Mouse (Mus musculus): ENCODE measurements around the gene Rfx8. TPM values are rescaled to one million over a fixed set of nuclear protein-coding genes. Genes with fewer than 3 reads are reported as not detected.

The Rfx8 gene
- polyA plus RNA-seq, 1 experiment: 0.16 TPM

GRCm38 (mm10) chr1:39748666-39749065 lies 27.9 kb upstream of the Rfx8 start:
- H3K79me2 ChIP-seq (ENCODE audit: control insufficient read depth, insufficient read depth): no peaks in the 10 kb centered on the region
- no peaks in the 10 kb centered on the region for H3K36me3 ChIP-seq (ENCODE audit: control insufficient read depth, insufficient read depth)
- TF ChIP-seq USF1 (IDR thresholded peaks at IDR 0.05; ENCODE audit: low read depth): no peak
- peak in 1 of 3 experiments; percentile 9 for TF ChIP-seq MYOD1 (IDR thresholded peaks at IDR 0.05; ENCODE audit: control insufficient read depth in 1 of 3, insufficient read length in 2 of 3, low read depth in 2 of 3)
- no peak for TF ChIP-seq MYOG (IDR thresholded peaks at IDR 0.05; ENCODE audit: control insufficient read depth in 1 of 3, insufficient read depth in 1 of 3, insufficient read length in 2 of 3, low read depth in 2 of 3)

DNA sequence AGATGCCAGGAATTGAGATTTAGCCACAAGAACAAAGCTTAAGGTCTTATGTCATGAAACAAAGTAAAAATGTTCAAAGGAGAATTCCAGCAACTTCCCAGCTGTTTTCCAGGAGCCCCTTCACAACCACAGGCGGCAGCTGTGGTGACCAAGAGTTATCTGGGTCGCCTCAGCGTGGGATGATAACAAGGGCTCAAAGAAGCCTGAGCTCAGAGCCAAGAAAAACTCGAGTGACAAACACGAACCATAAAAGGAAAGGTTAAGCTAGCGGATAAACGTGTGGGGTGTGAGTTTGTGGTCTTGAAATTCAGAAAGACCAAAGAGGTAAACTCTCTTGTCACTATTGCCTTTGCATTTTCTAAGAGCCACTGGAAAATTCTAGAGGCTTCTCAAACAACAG lies 25.7 kb upstream of the Rfx8 start:
- H3K36me3 ChIP-seq (ENCODE audit: control insufficient read depth, insufficient read depth): no peaks in the 10 kb centered on the region
- no peak for TF ChIP-seq MAX (IDR thresholded peaks at IDR 0.05; ENCODE audit: low read depth)
- peak; percentile 64 to 93 (median 87) for TF ChIP-seq MYOG (IDR thresholded peaks at IDR 0.05; ENCODE audit: control insufficient read depth in 1 of 3, insufficient read depth in 1 of 3, insufficient read length in 2 of 3, low read depth in 2 of 3)
- TF ChIP-seq POLR2A (IDR thresholded peaks at IDR 0.05; ENCODE audit: insufficient read length, low read depth): no peak
- no peak for TF ChIP-seq CEBPB (IDR thresholded peaks at IDR 0.05; ENCODE audit: insufficient read depth, poor library complexity, severe bottlenecking)
- TF ChIP-seq TCF12 (IDR thresholded peaks at IDR 0.05; ENCODE audit: insufficient read depth, poor library complexity, severe bottlenecking): peak; percentile 98
- TF ChIP-seq MYOD1 (IDR thresholded peaks at IDR 0.05; ENCODE audit: control insufficient read depth in 1 of 3, insufficient read length in 2 of 3, low read depth in 2 of 3): peak; percentile 69 to 89 (median 87)
- no peak for TF ChIP-seq USF1 (IDR thresholded peaks at IDR 0.05; ENCODE audit: low read depth)
- no peak for TF ChIP-seq POLR2AphosphoS2 (IDR thresholded peaks at IDR 0.05; ENCODE audit: insufficient read length, low read depth)
- TF ChIP-seq E2F4 (IDR thresholded peaks at IDR 0.05; ENCODE audit: insufficient read depth): no peak
- TF ChIP-seq TCF3 (IDR thresholded peaks at IDR 0.05; ENCODE audit: insufficient read length, low read depth): peak; percentile 72
- no peak for TF ChIP-seq REST (IDR thresholded peaks at IDR 0.05; ENCODE audit: insufficient read depth, insufficient read length)
- peak; percentile 90 for TF ChIP-seq SRF (IDR thresholded peaks at IDR 0.05; ENCODE audit: control insufficient read depth, insufficient read length, low read depth)
- H3K4me2 ChIP-seq (ENCODE audit: low read depth): peak overlapping the region; percentile 50
- H3K4me3 ChIP-seq: no peak overlapping the region
- no peak overlapping the region for H3ac ChIP-seq (ENCODE audit: control insufficient read depth, insufficient read length)
- no peaks in the 10 kb centered on the region for H3K27me3 ChIP-seq (ENCODE audit: control insufficient read depth, insufficient read depth, insufficient read length)
- H3K79me2 ChIP-seq (ENCODE audit: control insufficient read depth, insufficient read depth): no peaks in the 10 kb centered on the region

More at GRCm38 (mm10) chr1:39748666-39749065, 27.9 kb upstream of the Rfx8 start:
- Histone ChIP-seq H3ac (ENCODE audit: control insufficient read depth, insufficient read length) (no peak overlapping the region), H3K27me3 (ENCODE audit: control insufficient read depth, insufficient read depth, insufficient read length) (no peaks in the 10 kb centered on the region), H3K4me2 (ENCODE audit: low read depth) (no peak overlapping the region), H3K4me3 (no peak overlapping the region)

DNA sequence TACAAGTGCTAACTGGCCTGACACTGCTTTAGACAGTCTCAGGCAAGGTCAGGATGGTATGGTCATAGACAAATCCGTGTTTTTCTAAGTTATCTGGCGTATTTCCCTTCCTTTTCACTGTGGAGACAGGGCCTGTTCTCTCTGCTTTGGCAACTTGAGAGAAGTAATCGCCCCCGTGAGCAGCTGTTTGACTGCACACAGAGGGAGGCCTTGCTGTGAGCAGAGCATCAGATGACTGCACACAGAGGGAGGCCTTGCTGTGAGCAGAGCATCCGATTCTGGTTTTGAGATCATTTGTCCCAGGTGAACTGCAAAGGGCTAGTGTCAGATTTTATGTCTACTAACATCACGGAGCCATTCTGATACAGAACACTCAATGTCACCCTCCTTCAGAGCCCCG lies 20.2 kb upstream of the Rfx8 start:
- Histone ChIP-seq H3K4me2 (ENCODE audit: low read depth) (no peak overlapping the region), H3K4me3 (no peak overlapping the region), H3K36me3 (ENCODE audit: control insufficient read depth, insufficient read depth) (no peaks in the 10 kb centered on the region), H3ac (ENCODE audit: control insufficient read depth, insufficient read length) (no peak overlapping the region), H3K79me2 (ENCODE audit: control insufficient read depth, insufficient read depth) (no peaks in the 10 kb centered on the region), H3K27me3 (ENCODE audit: control insufficient read depth, insufficient read depth, insufficient read length) (no peaks in the 10 kb centered on the region)
- TF ChIP-seq SRF (IDR thresholded peaks at IDR 0.05; ENCODE audit: control insufficient read depth, insufficient read length, low read depth) (no peak), E2F4 (IDR thresholded peaks at IDR 0.05; ENCODE audit: insufficient read depth) (no peak), MAX (IDR thresholded peaks at IDR 0.05; ENCODE audit: low read depth) (no peak)

GRCm38 (mm10) chr1:39740002-39740401 lies 19.2 kb upstream of the Rfx8 start:
- Histone ChIP-seq H3K36me3 (ENCODE audit: control insufficient read depth, insufficient read depth) (no peaks in the 10 kb centered on the region), H3ac (ENCODE audit: control insufficient read depth, insufficient read length) (no peak overlapping the region), H3K4me2 (ENCODE audit: low read depth) (no peak overlapping the region), H3K79me2 (ENCODE audit: control insufficient read depth, insufficient read depth) (no peaks in the 10 kb centered on the region), H3K27me3 (ENCODE audit: control insufficient read depth, insufficient read depth, insufficient read length) (no peaks in the 10 kb centered on the region), H3K4me3 (no peak overlapping the region)
- TF ChIP-seq REST (IDR thresholded peaks at IDR 0.05; ENCODE audit: insufficient read depth, insufficient read length) (no peak), TCF12 (IDR thresholded peaks at IDR 0.05; ENCODE audit: insufficient read depth, poor library complexity, severe bottlenecking) (no peak), TCF3 (IDR thresholded peaks at IDR 0.05; ENCODE audit: insufficient read length, low read depth) (no peak), MAX (IDR thresholded peaks at IDR 0.05; ENCODE audit: low read depth) (no peak), USF1 (IDR thresholded peaks at IDR 0.05; ENCODE audit: low read depth) (no peak), E2F4 (IDR thresholded peaks at IDR 0.05; ENCODE audit: insufficient read depth) (no peak), POLR2AphosphoS2 (IDR thresholded peaks at IDR 0.05; ENCODE audit: insufficient read length, low read depth) (no peak), MYOG (IDR thresholded peaks at IDR 0.05; ENCODE audit: control insufficient read depth in 1 of 3, insufficient read depth in 1 of 3, insufficient read length in 2 of 3, low read depth in 2 of 3) (no peak), MYOD1 (IDR thresholded peaks at IDR 0.05; ENCODE audit: control insufficient read depth in 1 of 3, insufficient read length in 2 of 3, low read depth in 2 of 3) (no peak), SRF (IDR thresholded peaks at IDR 0.05; ENCODE audit: control insufficient read depth, insufficient read length, low read depth) (no peak), CEBPB (IDR thresholded peaks at IDR 0.05; ENCODE audit: insufficient read depth, poor library complexity, severe bottlenecking) (no peak), POLR2A (IDR thresholded peaks at IDR 0.05; ENCODE audit: insufficient read length, low read depth) (no peak)

- Histone ChIP-seq H3K79me2 (ENCODE audit: control insufficient read depth, insufficient read depth) (no peaks in the 10 kb centered on the region), H3K4me2 (ENCODE audit: low read depth) (no peak overlapping the region), H3K36me3 (ENCODE audit: control insufficient read depth, insufficient read depth) (no peaks in the 10 kb centered on the region), H3K27me3 (ENCODE audit: control insufficient read depth, insufficient read depth, insufficient read length) (no peaks in the 10 kb centered on the region), H3ac (ENCODE audit: control insufficient read depth, insufficient read length) (no peak overlapping the region), H3K4me3 (no peak overlapping the region)
- TF ChIP-seq CEBPB (IDR thresholded peaks at IDR 0.05; ENCODE audit: insufficient read depth, poor library complexity, severe bottlenecking) (no peak), POLR2AphosphoS2 (IDR thresholded peaks at IDR 0.05; ENCODE audit: insufficient read length, low read depth) (no peak), MAX (IDR thresholded peaks at IDR 0.05; ENCODE audit: low read depth) (no peak), USF1 (IDR thresholded peaks at IDR 0.05; ENCODE audit: low read depth) (no peak), TCF3 (IDR thresholded peaks at IDR 0.05; ENCODE audit: insufficient read length, low read depth) (no peak), MYOG (IDR thresholded peaks at IDR 0.05; ENCODE audit: control insufficient read depth in 1 of 3, insufficient read depth in 1 of 3, insufficient read length in 2 of 3, low read depth in 2 of 3) (no peak), SRF (IDR thresholded peaks at IDR 0.05; ENCODE audit: control insufficient read depth, insufficient read length, low read depth) (no peak), POLR2A (IDR thresholded peaks at IDR 0.05; ENCODE audit: insufficient read length, low read depth) (no peak), TCF12 (IDR thresholded peaks at IDR 0.05; ENCODE audit: insufficient read depth, poor library complexity, severe bottlenecking) (no peak)
These were observed 15.3 kb upstream of the Rfx8 start for GRCm38 (mm10) chr1:39735927-39736604.
